Mouse (Mus musculus): ENCODE measurements at regions not wholly inside any gene's neighbourhood (a gene's known extent, or its start where the extent isn't known, plus 50 kb on each side); places are given as distances from the start of the nearest gene placed in this dataset.
A peak's percentile ranks its signal among the peaks of the same experiment; 100 is the strongest.
"Not testable (repeated sequence)": the region's sequence is repeated elsewhere in the genome, so short reads cannot be mapped to it uniquely, and the experiment has no call there.

- peak; percentile 39 to 58 for DNase-seq (ENCODE audit: low spot score in 2 of 2)
Observed at GRCm38 (mm10) chr3:117265790-117266189, 94.9 kb downstream of the Plppr4 start.

GRCm38 (mm10) chr3:117247833-117248232 is 112.8 kb downstream of the Plppr4 start:
- DNase-seq (ENCODE audit: low spot score in 2 of 2), result no peak

GRCm38 (mm10) chr3:117241810-117242209 is 118.9 kb downstream of the Plppr4 start:
- no peak for DNase-seq (ENCODE audit: low spot score in 2 of 2)

GRCm38 (mm10) chr3:117226616-117227015 is 134.1 kb downstream of the Plppr4 start:
- DNase-seq (ENCODE audit: low spot score in 2 of 2), result no peak

- DNase-seq (ENCODE audit: low spot score in 2 of 2), result no peak
Observed at GRCm38 (mm10) chr3:117225041-117225440, 135.6 kb downstream of the Plppr4 start.

- DNase-seq (ENCODE audit: low spot score in 2 of 2), result peak in 1 of 2 experiments; percentile 13
Observed at GRCm38 (mm10) chr3:117217952-117218351, 142.7 kb downstream of the Plppr4 start.

- no peak for DNase-seq (ENCODE audit: low spot score in 2 of 2)
Observed at GRCm38 (mm10) chr3:117191903-117192302, 168.8 kb downstream of the Plppr4 start.

- no peak for DNase-seq (ENCODE audit: low spot score in 2 of 2)
Observed at GRCm38 (mm10) chr3:117188782-117189500, 171.7 kb downstream of the Plppr4 start.

- no peak for DNase-seq (ENCODE audit: low spot score in 2 of 2)
Observed at GRCm38 (mm10) chr3:117183654-117184184, 177.0 kb downstream of the Plppr4 start.

- peak in 1 of 2 experiments; percentile 25 for DNase-seq (ENCODE audit: low spot score in 2 of 2)
Observed at GRCm38 (mm10) chr3:117169740-117170139, 190.9 kb downstream of the Plppr4 start.

- DNase-seq (ENCODE audit: low spot score in 2 of 2), result no peak
Observed at GRCm38 (mm10) chr3:117163046-117163445, 194.3 kb upstream of the Palmd start.

GRCm38 (mm10) chr3:117160689-117161088 is 191.9 kb upstream of the Palmd start:
- DNase-seq (ENCODE audit: low spot score in 2 of 2), result not testable (repeated sequence)

GRCm38 (mm10) chr3:117155274-117155673 is 186.5 kb upstream of the Palmd start:
- DNase-seq (ENCODE audit: low spot score in 2 of 2), result no peak

- no peak for DNase-seq (ENCODE audit: low spot score in 2 of 2)
Observed at GRCm38 (mm10) chr3:117153011-117153473, 184.3 kb upstream of the Palmd start.

- DNase-seq (ENCODE audit: low spot score in 2 of 2), result no peak
Observed at GRCm38 (mm10) chr3:117152414-117152813, 183.6 kb upstream of the Palmd start.

- no peak for DNase-seq (ENCODE audit: low spot score in 2 of 2)
Observed at GRCm38 (mm10) chr3:117147414-117147813, 178.6 kb upstream of the Palmd start.

- DNase-seq (ENCODE audit: low spot score in 2 of 2), result no peak
Observed at GRCm38 (mm10) chr3:117139835-117140234, 171.0 kb upstream of the Palmd start.

- no peak for DNase-seq (ENCODE audit: low spot score in 2 of 2)
Observed at GRCm38 (mm10) chr3:117138720-117139119, 169.9 kb upstream of the Palmd start.

GRCm38 (mm10) chr3:117132897-117133296 is 164.1 kb upstream of the Palmd start:
- peak in 1 of 2 experiments; percentile 12 for DNase-seq (ENCODE audit: low spot score in 2 of 2)

- peak in 1 of 2 experiments; percentile 32 for DNase-seq (ENCODE audit: low spot score in 2 of 2)
Observed at GRCm38 (mm10) chr3:117122211-117122610, 153.4 kb upstream of the Palmd start.

- DNase-seq (ENCODE audit: low spot score in 2 of 2), result peak; percentile 56 to 69
Observed at GRCm38 (mm10) chr3:117120086-117121055, 151.6 kb upstream of the Palmd start.

GRCm38 (mm10) chr3:117119576-117119975 is 150.8 kb upstream of the Palmd start:
- DNase-seq (ENCODE audit: low spot score in 2 of 2), result no peak

All from left cerebral cortex, adult 18-20 months (tissue).